Mouse (Mus musculus): ENCODE measurements around the gene Reep1.

Gene Reep1

DNA sequence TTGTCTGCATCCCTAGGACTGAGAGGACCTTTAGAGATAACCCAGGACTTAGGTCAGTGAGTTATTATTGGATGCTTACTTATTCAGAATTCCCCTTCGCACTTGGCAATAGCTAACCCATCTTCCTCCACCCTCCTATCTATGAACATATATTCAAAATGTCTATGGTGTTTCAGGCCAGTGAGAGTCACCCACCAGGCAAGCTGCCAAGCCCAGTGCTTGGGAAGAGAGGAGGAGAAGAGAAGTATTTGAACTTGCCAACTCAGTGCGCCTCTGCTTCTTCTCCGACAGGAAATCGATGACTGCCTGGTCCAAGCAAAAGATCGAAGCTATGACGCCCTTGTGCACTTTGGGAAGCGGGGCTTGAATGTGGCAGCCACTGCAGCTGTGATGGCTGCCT is 73.1 kb downstream of the Reep1 start:
- DNase-seq (ENCODE audit: low spot score in 2 of 2) = no peak

DNA sequence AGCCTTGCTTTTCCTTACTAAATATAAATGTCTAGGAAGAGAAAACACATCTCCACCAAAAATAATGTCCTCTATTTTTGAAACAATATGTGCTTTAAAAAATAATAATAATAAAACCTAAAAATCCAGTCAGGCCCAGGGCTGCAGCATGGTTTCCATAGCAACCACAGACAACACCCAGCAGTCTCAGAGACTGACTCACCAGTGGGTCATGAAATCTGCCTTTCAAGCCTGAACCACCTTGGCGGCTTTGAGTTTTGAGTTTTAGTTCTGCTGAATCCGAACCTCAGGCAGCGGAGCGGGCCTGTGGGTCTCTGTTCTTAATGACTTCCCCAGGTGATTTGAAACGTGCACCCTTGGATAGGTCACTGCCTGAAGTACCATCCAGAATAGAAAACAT is 75.8 kb downstream of the Reep1 start:
- no peak for DNase-seq (ENCODE audit: low spot score in 2 of 2)

DNA sequence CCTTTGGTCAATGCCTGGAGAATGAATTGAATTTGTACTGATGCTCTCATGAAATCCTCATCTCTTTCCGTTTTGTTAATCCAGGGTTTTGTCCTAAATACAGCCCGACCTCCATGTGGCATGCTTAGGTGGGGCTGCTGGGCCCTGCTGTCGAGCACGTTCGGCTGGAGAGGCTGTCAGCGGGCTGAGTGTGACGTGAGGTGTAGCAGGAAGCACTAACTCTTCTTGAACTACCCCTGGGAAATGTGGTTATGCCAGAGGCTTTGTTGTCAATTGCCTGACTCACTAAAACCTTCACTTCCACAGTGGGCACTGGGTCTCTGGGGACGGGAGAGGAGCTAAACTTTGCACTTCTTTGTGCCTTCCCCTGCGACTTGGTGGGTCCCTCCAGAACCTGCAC is 81.0 kb downstream of the Reep1 start:
- no peak for DNase-seq (ENCODE audit: low spot score in 2 of 2)

DNA sequence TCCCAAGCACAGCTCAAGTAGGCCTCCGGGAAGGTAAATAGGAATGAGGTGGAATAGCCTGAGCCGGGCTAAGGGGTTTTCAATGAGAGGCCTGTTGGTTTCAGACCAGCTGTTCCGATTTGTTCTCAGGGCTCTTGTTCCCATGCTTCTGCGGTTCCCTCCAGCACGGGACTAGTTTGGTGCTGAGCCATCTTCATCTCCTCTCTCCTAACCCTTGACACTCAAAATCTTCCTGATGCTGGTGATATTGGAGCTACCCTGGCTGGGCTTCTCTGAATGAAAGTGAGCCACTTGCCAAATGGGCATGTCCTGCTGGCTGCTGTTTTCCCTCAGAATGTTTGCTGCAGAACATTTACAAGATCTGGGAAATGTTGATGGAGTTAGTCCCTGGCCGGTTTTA is 84.4 kb downstream of the Reep1 start:
- no peak for DNase-seq (ENCODE audit: low spot score in 2 of 2)

DNA sequence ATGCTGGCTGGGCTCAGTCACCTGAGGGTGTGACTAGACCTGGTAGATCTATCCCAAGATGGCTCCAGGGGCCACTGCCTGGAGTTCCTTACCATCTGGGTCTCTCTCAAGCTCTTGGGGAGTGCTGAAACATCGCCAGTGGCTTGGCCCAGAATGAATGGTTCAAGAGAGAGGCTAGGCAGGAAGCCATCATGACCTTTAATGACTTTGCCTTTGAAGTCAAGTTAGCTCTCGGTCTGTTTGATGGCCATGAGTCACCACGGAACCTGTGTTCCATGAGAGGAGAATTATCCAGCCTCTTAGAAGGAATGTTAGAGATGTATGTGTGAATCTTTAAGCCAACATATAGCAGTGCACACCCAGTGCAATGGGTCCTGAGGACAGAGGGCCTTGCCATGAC is 92.0 kb downstream of the Reep1 start:
- DNase-seq (ENCODE audit: low spot score in 2 of 2) = no peak

DNA sequence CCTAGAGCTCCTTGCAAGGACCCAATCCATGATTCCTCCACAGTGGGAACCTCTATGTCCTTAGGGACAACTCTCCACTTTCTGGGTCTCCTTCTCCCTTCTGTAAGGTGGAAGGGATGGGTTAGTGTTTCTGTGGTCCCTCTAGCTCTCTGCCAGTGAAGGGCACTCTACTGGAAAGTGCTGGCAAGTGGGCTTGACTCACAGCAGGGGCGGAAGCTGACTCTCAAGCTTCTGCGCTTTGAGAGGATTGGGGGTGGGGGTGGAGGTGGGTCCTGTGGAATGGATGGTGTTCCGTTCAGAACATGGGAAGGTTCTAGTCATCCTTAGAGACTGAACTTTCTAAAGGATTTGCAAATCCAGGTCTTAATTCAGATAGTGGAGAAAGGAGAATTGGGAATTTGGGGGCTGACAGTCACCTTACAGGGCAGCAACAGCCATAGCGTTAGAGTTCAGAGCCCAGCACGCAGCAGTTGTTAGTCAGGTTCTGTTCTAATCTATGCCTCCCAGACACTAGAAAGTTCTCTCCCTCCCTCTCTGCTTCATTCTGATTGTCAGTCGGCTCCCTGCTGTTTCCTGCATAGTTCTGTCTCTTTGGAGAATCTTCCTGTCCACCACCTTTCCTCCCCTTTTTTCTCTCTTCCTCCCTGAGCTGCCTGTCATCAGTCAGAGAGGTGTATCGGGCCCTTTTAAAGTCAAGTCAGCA is 93.8 kb downstream of the Reep1 start:
- DNase-seq (ENCODE audit: low spot score in 2 of 2) = no peak

DNA sequence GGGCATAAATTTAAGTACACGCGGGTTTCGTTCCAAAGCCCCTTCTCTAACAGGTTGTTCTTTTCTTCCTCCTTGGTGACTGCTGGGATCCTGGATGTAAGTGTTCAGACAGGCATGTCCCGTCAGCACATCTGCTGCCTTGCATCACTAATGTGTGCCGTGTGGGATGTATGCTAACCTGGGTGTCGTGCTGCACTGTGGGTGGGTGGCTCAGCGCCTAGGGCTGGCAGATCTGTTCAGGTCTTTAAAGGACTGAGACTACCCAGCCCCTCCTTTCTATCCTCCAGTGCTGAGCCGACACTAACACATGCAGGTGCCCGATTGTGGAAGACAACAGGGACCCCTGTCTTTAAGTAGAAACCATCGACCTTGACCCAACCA is 94.3 kb downstream of the Reep1 start:
- no peak for DNase-seq (ENCODE audit: low spot score in 2 of 2)

DNA sequence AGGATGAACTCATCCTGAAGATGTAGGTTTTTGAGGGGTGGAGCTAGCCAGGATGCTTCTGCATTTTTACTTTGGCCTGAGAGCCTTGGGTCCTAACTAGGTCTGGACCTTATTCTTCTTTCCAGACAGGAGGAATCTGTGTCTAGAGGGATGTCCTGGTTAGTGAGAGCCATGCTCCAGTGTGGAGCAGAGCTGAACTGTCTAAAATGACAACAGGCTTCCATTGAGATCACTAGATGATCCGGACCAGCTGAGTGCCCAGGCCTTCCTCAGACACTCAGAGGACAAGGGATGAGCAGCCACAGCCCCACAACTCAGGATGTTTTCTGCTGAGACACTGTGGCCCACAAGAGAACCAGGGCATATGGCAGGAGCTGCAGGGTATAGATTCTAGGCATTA is 96.2 kb downstream of the Reep1 start:
- no peak for DNase-seq (ENCODE audit: low spot score in 2 of 2)

DNA sequence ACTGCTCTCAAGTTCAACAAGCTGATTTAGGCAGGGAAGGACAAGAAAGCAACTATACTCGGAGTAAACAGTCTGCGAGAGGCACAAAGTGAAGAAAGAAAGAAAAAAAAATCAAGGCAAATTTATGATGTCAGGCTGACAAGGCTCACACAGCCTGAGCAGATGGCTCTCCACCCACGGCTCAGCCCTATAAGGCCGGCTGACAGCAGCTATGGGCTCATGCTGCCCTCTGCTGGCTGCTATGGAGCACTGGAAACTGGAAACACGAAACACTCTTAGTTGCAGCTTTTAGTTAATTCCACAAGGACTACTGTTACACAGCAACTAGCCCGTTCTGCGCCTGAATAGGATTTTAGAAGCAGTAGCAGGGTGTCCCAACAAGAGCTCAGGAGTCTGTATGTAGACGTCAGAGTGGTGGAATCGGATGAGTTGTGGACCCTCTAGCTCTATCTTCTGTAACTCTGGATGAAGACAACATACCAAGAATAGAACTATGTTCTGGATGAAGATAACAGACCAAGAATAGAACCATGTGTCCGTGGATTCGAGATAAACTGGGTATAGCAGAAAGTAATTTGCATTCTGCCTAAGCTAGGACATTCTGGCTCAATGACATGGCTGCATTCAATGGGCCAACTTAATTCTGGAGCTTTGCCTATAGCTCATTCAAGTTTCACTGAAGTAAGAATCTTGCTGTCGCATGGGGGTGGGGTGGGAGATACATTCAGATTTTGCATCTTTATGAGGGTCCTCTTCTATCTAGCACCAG is 96.9 kb downstream of the Reep1 start:
- peak in 1 of 2 experiments; percentile 67 for DNase-seq (ENCODE audit: low spot score in 2 of 2)

DNA sequence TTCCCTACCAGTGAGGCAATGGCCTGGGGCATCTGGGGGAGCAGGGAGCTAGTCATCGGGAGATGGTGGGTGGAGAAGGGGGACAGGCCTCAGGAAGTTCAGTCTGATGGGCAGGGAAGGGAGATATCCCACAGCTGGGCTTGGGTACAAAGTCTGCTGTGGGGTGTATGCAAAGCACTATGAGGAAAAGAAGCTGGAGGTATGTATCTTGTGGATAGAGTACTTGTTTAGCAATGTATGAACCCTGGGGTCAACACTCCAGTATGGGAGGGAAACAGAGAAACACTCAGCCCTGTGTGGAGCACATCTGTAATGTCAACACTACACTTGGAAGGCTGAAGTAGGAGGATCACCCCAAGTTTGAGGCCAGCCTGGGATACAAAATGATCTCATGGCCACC is 99.4 kb downstream of the Reep1 start:
- no peak for DNase-seq (ENCODE audit: low spot score in 2 of 2)

DNA sequence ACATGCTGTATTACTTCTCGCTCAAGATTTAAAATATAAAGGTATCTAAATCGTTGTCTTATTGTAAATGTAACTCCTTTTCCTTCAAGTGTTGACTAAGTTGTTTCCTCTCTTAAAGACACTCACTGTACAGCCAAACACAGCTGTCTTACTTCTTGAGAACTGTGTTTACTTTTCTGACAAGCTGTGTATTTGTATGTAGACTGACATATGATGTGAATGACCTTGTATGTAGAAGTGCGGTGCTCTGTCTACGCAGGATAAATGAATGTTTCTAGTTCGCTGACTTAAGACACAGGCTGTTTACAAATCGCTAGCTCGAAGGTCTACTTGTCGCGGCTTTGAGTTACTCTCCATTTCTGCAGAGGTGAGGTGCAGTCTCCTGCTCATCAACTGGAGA is 102.5 kb downstream of the Reep1 start:
- no peak for DNase-seq (ENCODE audit: low spot score in 2 of 2)

DNA sequence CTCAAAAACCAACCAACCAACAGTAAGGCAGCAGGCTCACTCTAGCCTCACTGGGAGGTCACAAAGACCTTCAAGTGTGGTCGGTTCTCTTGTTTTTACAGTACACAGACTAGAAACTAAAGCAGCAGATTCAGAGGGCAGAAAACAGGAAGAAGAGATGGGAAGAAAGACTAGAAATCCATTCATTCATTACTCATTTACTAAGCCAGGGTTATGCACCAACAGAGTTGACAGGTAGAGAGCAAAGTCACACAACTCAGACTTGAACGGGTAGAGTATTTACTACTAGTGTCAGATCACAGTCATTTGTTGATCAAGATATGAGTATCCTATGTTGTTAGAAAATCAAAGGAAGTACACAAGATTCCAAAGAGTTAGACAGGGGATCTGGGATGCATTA is 105.5 kb downstream of the Reep1 start:
- DNase-seq (ENCODE audit: low spot score in 2 of 2) = no peak

DNA sequence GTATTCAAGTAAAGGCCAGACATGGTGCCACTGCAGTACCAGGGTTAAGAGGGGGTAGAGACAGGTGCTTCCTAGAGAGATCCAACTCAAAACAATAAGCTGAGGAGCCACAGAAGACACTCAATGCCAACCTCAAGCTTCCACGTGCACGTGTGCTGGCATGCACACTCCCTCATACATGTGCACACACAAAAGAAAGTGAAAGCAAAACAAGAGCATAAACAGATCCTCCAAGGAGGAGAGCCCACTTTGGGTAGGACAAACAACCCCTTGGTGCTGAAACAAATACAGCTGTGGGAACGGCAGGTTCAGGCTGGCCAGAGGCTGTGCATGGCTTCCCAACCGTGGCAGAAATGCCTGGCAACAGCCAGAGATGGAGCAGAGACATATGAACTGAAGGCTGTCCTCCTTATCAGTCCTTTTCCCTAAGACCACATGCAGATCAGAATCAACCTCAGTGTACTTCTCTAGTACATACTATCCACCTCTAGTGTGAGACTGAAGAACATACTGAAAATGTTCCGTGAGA is 112.5 kb downstream of the Reep1 start:
- no peak for DNase-seq (ENCODE audit: low spot score in 2 of 2)

DNA sequence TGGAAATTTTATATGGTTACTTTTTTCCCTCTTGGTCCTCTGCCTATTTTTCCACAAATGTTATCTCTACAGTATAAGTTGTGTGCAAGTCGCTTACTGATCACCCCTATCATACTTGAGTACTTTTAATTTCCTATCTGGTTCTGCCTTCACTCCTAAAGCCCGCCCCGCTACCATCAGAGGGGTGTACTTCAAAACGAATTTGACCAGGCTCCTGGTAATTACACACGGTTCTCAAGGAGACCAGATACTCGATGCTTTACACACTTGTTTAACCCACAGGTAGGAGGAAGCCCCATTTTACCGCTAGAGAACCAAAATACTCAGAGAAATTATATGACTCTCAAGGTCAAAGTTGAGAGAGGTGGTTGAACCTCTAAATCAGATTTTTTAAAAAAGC is 115.7 kb downstream of the Reep1 start:
- no peak for DNase-seq (ENCODE audit: low spot score in 2 of 2)

DNA sequence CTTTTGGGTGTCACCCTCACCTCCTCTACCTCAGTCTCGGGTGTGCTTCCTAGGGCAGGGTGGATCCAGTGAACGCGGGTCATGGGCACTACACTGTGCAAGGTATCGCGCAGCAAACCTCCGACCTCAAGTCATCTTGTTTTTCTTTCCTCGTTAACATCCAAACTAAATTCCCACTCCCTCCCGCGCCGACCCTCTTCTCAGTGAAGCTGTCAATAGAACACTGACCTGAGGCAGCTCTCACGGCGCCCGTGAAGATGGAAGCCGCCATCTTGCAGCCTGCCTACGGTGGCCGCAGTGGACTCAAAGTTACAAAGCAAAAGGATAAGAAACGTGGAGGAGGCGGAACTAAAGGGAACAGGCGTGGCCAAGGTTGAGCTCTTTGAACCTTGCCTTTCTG is 116.1 kb downstream of the Reep1 start:
- peak; percentile 71 to 81 for DNase-seq (ENCODE audit: low spot score in 2 of 2)

DNA sequence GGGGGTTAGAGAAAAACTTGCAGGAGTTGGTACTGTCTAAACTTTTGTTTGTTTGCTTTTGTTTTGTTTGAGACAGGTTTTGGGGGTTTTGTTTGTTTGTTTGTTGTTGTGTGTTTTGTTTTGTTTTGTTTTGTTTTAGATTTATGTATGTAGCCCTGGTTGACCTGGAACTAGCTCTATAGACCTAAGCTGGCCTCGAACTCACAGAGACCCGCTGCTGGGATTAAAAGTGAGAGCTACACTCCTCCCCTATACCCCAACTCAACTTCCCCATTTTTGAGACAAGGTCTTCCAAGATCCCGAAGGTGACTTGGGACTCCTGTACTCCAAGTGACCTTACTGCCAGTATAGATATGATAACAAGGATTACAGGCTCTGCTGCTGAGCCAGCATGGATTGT is 116.6 kb downstream of the Reep1 start:
- DNase-seq (ENCODE audit: low spot score in 2 of 2) = no peak

DNA sequence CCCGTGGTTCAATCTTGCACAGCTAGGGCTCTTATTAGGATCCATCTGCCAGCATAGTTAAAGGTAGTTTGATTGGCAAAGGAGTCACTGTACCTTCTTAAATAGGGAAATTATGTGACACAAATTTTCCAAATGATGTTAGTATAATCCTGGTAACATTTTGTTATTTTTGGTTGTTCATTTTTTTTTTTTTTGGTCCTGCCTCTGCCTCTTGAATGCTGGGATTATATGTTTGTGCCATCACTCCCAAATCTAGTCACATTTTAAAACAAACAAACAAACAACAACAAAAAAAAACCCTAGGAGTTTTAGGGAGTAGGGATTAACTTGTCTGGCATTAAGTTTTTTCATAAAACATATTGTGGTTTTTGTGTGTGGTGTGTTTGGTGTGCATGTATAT is 119.5 kb downstream of the Reep1 start, which contains the start of gene Mrpl35:
TSS of gene Mrpl35 (minus strand) at position 101 of the 400 bp plus-strand sequence.
- no peak for DNase-seq (ENCODE audit: low spot score in 2 of 2)

DNA sequence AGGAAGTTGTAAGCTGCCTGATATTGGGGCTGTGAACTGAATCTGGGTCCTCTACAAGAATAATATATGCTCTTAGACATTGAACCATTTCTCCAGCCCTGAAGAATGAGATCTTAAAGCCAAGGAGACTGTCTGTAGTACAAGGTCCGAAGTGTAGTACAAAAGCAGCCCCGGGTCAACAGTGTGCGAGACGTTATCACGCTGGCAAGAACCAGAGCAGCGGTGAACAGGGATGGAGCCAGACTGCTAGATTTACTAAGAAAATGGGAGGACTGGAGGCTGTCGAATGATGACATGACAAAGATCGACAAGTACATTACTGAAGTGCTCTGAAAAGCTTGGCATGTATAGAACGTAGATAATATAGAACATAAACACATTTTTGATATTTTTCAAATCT is 122.4 kb downstream of the Reep1 start:
- DNase-seq (ENCODE audit: low spot score in 2 of 2) = no peak

DNA sequence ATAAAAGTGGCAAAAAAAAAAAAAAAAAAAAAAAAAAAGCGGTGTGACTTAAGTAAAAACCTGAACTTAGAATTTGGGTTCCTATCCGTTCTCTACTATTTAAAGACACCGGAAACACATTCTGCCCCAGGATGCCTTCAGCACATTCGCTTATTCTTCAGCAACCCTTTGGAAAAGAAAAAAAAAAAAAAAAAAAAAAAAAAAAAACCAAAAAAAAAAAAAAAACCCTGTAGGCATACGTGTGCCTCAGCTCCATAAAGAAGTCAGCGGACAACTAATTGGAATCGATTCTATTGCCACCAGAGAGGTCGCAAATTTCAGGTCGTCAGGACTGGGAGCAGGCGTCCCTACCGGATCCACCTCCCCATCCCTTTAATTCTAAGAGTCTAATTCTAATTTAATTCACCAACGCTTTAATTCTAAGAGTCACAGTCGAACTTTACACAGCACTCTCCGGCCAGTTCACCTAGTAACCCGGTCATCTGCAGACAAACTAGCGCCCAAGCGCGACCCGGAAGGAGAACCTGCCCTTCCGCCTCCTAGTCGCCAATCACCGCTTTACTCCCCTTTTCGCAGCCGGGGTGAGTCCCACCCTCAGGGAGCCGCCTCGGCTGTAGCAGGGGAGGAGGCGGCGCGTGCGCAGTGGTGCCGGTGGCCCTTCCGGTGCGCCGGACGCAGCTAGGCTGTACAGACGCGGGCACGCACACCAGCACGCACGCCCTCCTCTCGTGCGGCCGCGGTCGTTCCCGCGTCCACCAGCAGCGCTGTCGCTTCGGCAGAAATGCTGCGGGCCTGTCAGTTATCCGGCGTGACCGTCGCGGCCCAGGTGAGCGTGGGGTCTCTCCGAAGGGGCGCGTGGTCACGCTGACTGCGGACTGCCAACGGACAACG is 123.6 kb downstream of the Reep1 start, which contains the start of gene Immt:
TSS of gene Immt (plus strand) at position 642 of the 891 bp plus-strand sequence.
- DNase-seq (ENCODE audit: low spot score in 2 of 2) = peak; percentile 91 to 96

DNA sequence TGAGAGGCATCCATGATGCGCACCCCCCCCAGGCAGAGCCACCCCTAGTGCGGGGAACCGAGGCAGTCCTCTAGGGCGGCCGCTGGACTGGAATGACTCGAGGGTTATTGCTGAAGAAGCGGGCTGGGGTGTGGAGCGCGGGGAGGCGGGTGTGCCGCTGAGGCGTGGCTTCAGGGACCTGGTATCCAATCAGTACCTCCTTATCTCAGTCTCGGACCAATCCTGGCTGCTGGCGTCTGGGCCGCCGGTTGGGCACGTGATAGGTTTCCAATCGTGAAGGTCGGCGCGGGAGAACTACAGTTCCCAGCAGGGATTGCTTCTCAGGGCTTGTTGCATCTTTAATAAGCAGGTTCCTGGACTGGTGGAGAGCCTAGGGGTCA is 124.2 kb downstream of the Reep1 start:
- DNase-seq (ENCODE audit: low spot score in 2 of 2) = peak; percentile 83 to 91

DNA sequence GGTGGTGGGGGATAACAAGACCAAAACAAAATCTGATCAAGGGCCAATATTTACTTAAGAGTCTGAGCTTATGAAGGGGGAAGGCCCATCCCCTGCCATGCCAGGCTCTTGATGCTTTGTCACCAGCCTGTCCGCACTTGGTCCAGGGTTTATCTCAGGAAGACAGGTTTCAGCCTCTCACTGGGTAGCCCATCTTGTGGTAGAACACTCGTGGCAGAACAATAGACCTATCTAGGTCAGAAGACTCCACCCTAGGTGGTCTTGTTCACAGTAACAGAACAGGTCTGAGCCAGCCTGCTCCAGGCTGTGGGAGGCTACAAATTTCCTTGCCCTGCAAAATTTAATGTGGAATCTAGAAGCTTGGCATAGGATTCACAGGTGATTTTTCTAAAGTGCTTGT is 129.4 kb downstream of the Reep1 start:
- DNase-seq (ENCODE audit: low spot score in 2 of 2) = no peak

DNA sequence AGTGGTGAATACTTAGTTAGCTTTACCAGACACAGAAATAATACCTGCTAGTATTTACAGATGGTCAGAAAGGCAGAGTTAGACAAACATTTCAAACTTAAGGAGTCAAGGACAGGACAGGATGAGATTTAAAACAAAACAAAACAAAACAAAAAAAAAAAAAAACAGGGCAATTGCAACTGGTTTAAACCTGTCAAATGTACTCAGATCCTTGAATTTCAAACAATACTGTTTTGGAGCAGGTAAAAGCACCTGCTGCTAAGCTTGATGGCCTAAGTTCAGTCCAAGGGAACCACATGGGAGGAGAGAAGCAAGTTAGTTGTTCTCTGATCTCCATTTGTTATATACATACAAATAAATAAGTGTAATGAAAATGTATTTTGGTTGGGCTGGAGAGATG is 132.5 kb downstream of the Reep1 start:
- DNase-seq (ENCODE audit: low spot score in 2 of 2) = no peak
